Mouse (Mus musculus) heart, embryonic 15.5 days (tissue): ENCODE data around the gene Ptbp3. TPM values are rescaled to one million over a fixed set of nuclear protein-coding genes. Genes with fewer than 3 reads are reported as not detected.

Source experiments
- ATAC-seq: fragments of 200-750 bp; cut with Nextera tagmentation; replicated peaks from 2 replicates; pipeline ENCODE4 v1.8.0; 2017; ENCODE audit warnings: low read depth, moderate TSS enrichment; ENCODE audit not compliant: insufficient number of reproducible peaks, insufficient read depth, low FRiP score
- H3K27ac ChIP-seq: fragments of 300-500 bp; sonication (generic); 2 replicates; pipeline ENCODE4 v1.5.1; 2015; ENCODE audit warnings: mild to moderate bottlenecking, inconsistent platforms
- H3K27me3 ChIP-seq: fragments of 300-500 bp; sonication (generic); 2 replicates; pipeline ENCODE4 v1.6.1; 2015; ENCODE audit warnings: inconsistent platforms
- H3K36me3 ChIP-seq: fragments of 300-500 bp; sonication (generic); 2 replicates; pipeline ENCODE4 v1.6.1; 2015; ENCODE audit warnings: mild to moderate bottlenecking, inconsistent platforms
- H3K4me1 ChIP-seq: fragments of 300-500 bp; sonication (generic); replicated peaks from 2 replicates; pipeline ENCODE4 v1.6.1; 2015; ENCODE audit warnings: inconsistent platforms
- H3K4me2 ChIP-seq: fragments of 300-500 bp; sonication (generic); 2 replicates; pipeline ENCODE4 v1.6.1; 2015; ENCODE audit warnings: inconsistent platforms, mild to moderate bottlenecking, moderate library complexity
- H3K4me3 ChIP-seq: fragments of 300-500 bp; sonication (generic); 2 replicates; pipeline ENCODE4 v1.5.1; 2015; ENCODE audit warnings: mild to moderate bottlenecking, inconsistent platforms
- H3K9ac ChIP-seq: fragments of 300-500 bp; sonication (generic); 2 replicates; pipeline ENCODE4 v1.6.1; 2015; ENCODE audit warnings: mild to moderate bottlenecking, inconsistent platforms
- H3K9me3 ChIP-seq: fragments of 300-500 bp; sonication (generic); replicated peaks from 2 replicates; pipeline ENCODE4 v1.6.1; 2016; ENCODE audit warnings: inconsistent platforms
- WGBS: fragments of 180-500 bp; shearing (Covaris S2); methylation state at CpG from one replicate; pipeline ENCODE4 v1.1.7; 2015; ENCODE audit warnings: mixed read lengths; 5-methylcytosine and 5-hydroxymethylcytosine counted together
- polyA plus RNA-seq: library from polyadenylated mRNA; unstranded; fragments of >200 nt; fragmentation: Nextera tagmentation; extraction: Ambion mirVana; gene quantifications from 2 replicates; pipeline ENCODE4 v1.2.1, GENCODE M21; 2015

Ptbp3 gene
- polyA plus RNA-seq, result 24.0 and 32.8 TPM in 2 replicates

DNA sequence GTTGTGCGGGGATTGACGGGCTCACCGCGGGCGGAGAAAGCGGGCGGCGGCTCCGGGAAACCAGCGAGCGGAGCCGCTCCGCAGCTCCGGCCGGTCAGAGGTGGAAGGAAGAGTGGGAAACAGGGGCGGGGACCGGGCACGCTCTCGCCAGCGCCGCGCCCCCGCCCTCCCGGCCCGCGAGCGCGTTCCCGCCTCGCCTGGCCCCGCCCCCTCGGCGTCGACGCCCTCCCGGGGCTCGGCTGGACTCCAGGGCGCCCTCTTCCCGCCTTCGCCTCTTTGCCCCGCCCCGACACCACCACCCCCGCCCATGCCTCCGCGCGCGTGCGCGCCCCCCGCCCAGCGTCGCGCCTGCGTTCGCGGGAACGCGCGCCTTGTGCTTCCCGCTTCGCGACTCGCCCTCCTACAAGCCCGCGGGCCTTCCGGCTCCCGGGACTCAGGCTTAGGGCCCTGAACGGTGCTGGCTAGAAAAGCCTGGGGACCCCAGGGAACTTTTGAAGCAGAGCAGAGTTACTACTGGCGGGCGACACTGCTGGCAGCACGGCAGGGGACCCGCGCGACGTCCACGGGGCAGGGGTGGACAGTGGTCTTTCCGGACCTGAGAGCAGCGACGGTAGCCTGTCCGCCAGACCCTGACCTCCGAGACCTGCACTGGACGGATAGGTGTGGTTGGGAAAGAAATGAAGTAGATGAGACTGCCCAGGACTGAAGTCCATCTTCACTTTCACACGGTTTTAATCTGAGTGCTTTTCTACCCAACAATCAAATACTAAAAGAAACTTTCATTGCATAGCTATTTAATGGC lies at the start of gene Ptbp3:
TSS of gene Ptbp3 (minus strand) at position 190 of the 802 bp plus-strand sequence.
- H3K9ac ChIP-seq, result peak within 1 kb of the TSS; percentile 88
- H3K4me2 ChIP-seq, result peak within 1 kb of the TSS; percentile 93
- peaks cover 16% of the 10 kb centered on the region for H3K4me1 ChIP-seq
- H3K27me3 ChIP-seq, result no peaks in the 10 kb centered on the region
- H3K36me3 ChIP-seq, result no peaks in the 10 kb centered on the region
- H3K27ac ChIP-seq, result peak within 1 kb of the TSS; percentile 94
- peak within 1 kb of the TSS; percentile 74 for H3K4me3 ChIP-seq
- under 1% methylated on average over 59 of the region's 83 CpGs for WGBS
- no peaks in the 10 kb centered on the region for H3K9me3 ChIP-seq
- peak; percentile 93 for ATAC-seq

DNA sequence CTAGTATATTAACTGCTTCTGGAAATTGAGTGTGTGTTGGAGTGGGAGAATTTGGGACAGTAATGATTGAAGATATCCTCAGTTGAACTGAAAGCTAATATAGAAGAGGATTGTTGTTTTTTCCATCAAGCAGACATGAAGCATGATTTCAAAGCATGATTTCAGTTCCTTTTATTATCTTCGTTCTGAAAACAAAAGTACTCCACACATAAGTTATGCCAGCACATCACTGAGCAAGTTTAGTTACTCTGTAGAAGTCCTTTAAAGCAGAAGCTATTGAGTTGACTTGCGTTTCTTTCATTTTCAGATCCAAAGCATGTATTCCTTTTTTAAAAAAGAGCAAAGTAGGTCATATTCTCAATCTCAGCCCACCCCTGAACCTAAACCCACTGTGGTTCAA lies 47.4 kb upstream of the Ptbp3 start:
- peaks cover 13% of the 10 kb centered on the region; the same call in 1 of the 2 replicates for H3K36me3 ChIP-seq
- WGBS, result 72% methylated on average over 2 of the region's 2 CpGs

GRCm38 (mm10) chr4:59594614-59595013 lies 45.5 kb upstream of the Ptbp3 start:
- Histone ChIP-seq H3K9ac (no peak overlapping the region), H3K27me3 (no peaks in the 10 kb centered on the region), H3K4me2 (no peak overlapping the region), H3K4me3 (no peak overlapping the region), H3K27ac (no peak overlapping the region), H3K4me1 (no peaks in the 10 kb centered on the region), H3K36me3 (peaks cover 13% of the 10 kb centered on the region; the same call in 1 of the 2 replicates), H3K9me3 (no peaks in the 10 kb centered on the region)
- 65% methylated on average over 2 of the region's 2 CpGs for WGBS
- ATAC-seq, result no peak

More for the DNA sequence above, 47.4 kb upstream of the Ptbp3 start:
- H3K4me1 ChIP-seq, result no peaks in the 10 kb centered on the region
- no peak overlapping the region for H3K4me3 ChIP-seq
- no peak overlapping the region for H3K9ac ChIP-seq
- no peak overlapping the region for H3K27ac ChIP-seq
- H3K9me3 ChIP-seq, result no peaks in the 10 kb centered on the region
- H3K27me3 ChIP-seq, result no peaks in the 10 kb centered on the region
- no peak for ATAC-seq
- H3K4me2 ChIP-seq, result no peak overlapping the region

DNA sequence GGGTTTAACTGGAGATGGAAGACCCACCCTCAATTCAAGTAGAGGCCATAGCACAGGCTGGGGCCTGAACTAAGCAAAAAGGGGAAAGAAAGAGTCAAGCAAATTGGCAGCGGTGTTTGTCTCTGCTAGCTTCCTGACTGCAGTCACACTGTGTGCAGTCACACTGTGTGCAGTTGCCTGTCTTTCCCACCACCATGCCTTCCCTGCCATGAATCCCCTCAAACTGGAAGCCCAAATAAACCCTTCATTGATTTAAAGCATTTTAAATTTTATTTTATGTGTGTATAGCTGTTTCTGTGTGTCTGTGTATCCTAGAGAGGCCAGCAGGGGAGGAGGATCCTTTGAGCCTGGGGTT lies 38.7 kb upstream of the Ptbp3 start:
- ATAC-seq, result no peak
- Histone ChIP-seq H3K36me3 (no peaks in the 10 kb centered on the region), H3K4me1 (peaks cover 6% of the 10 kb centered on the region), H3K27me3 (no peaks in the 10 kb centered on the region), H3K9me3 (no peaks in the 10 kb centered on the region), H3K4me2 (no peak overlapping the region), H3K9ac (no peak overlapping the region), H3K27ac (no peak overlapping the region), H3K4me3 (no peak overlapping the region)
- 100% methylated on average over 1 of the region's 1 CpGs for WGBS

- Histone ChIP-seq H3K27ac (no peak overlapping the region), H3K27me3 (no peaks in the 10 kb centered on the region), H3K9me3 (no peaks in the 10 kb centered on the region), H3K9ac (no peak overlapping the region), H3K4me3 (no peak overlapping the region), H3K36me3 (no peaks in the 10 kb centered on the region), H3K4me1 (peaks cover 9% of the 10 kb centered on the region), H3K4me2 (no peak overlapping the region)
- 69% methylated on average over 2 of the region's 2 CpGs for WGBS
- ATAC-seq, result no peak
Observed at GRCm38 (mm10) chr4:59587215-59587871, 38.2 kb upstream of the Ptbp3 start.

GRCm38 (mm10) chr4:59585097-59585496 lies 35.9 kb upstream of the Ptbp3 start:
- no peak for ATAC-seq
- Histone ChIP-seq H3K36me3 (no peaks in the 10 kb centered on the region), H3K9ac (no peak overlapping the region), H3K9me3 (no peaks in the 10 kb centered on the region), H3K4me2 (peak overlapping the region; percentile 34; the same call in 1 of the 2 replicates), H3K27ac (peak overlapping the region; percentile 52; the same call in 1 of the 2 replicates), H3K27me3 (no peaks in the 10 kb centered on the region), H3K4me1 (peaks cover 17% of the 10 kb centered on the region), H3K4me3 (no peak overlapping the region)
- 63% methylated on average over 5 of the region's 5 CpGs for WGBS

DNA sequence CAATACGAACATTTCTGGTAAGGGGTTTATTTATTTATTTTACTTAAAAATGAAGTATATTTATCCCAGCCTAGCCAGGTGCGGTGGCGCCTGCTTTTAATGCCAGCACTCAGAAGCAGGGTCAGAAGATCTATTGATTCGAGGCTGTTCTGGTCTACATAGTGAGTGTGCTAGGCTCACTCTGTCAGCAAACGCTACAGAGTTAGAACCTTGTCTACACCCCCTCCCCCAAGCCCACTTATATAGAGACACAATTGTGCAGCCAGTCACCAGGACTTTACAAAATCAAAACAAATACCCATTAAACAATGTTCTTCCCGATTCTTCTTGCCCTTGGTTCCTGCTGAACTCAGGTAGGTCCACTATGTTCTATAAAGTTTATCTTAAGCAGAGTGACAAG lies 33.0 kb upstream of the Ptbp3 start:
- Histone ChIP-seq H3K4me2 (peak overlapping the region; percentile 90), H3K27me3 (no peaks in the 10 kb centered on the region), H3K4me1 (peaks cover 19% of the 10 kb centered on the region), H3K9ac (peak overlapping the region; percentile 69), H3K36me3 (no peaks in the 10 kb centered on the region), H3K27ac (peak overlapping the region; percentile 97; the same call in 1 of the 2 replicates), H3K9me3 (no peaks in the 10 kb centered on the region), H3K4me3 (peak overlapping the region; percentile 79)
- WGBS, result 30% methylated on average over 6 of the region's 6 CpGs
- no peak for ATAC-seq

DNA sequence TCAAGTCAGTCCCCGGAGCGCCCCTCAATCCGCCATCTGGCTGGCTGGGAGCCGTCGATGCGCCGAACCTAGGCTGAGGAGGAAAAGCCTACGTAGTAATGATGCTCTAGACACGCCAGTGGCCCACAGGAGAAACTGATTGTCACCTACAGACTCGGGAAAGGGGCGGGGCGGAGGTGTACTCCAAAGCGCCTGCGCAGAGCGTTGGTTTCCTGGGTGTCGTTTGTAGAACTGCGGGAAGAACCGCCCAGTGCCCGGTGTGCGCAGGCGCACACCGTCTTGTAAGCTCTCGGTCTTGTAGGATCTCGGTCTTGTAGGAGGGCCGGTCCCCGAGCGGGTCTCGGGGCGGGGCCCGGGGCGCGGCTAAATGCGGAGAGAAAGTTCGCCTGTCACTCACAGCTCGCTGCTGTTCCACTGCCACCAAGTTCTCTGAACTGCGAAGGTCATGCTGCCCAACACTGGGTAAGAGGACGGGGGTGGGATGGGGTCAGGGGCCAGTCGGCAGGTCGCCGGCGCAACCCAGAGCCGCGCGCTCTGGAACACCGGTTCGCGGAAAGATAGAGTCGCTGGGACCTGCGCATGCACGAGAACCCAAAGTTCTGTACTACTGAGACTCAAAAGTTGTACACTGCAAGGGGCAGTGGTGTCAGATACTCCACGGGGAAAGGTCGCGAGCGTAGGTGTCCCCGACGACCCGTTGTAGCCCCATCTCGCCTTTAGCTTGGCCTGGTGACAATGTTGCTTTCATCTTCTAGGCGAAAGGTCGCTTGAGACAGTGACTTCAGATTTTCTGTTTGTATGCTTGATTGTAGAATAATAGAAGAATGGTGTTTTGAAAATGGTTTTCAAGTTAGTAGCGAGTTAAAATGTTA lies 32.4 kb upstream of the Ptbp3 start, which contains the start of gene Hsdl2:
TSS of gene Hsdl2 (plus strand) at position 250 of the 872 bp plus-strand sequence.
- Histone ChIP-seq H3K4me2 (peak within 1 kb of the TSS; percentile 90), H3K4me1 (peaks cover 19% of the 10 kb centered on the region), H3K4me3 (peak within 1 kb of the TSS; percentile 79), H3K27ac (peak within 1 kb of the TSS; percentile 97), H3K9me3 (no peaks in the 10 kb centered on the region), H3K27me3 (no peaks in the 10 kb centered on the region), H3K36me3 (no peaks in the 10 kb centered on the region), H3K9ac (peak within 1 kb of the TSS; percentile 79)
- ATAC-seq, result peak; percentile 96
- 1% methylated on average over 61 of the region's 61 CpGs for WGBS

GRCm38 (mm10) chr4:59580495-59581281 lies 31.5 kb upstream of the Ptbp3 start:
- Histone ChIP-seq H3K27ac (peak overlapping the region; percentile 97), H3K9me3 (no peaks in the 10 kb centered on the region), H3K4me3 (peak overlapping the region; percentile 79), H3K9ac (peak overlapping the region; percentile 79), H3K36me3 (no peaks in the 10 kb centered on the region), H3K4me2 (peak overlapping the region; percentile 90), H3K27me3 (no peaks in the 10 kb centered on the region), H3K4me1 (peaks cover 19% of the 10 kb centered on the region)
- peak; percentile 40 for ATAC-seq
- WGBS, result under 1% methylated on average over 23 of the region's 23 CpGs

- Histone ChIP-seq H3K9me3 (no peaks in the 10 kb centered on the region), H3K4me2 (no peak overlapping the region), H3K27me3 (no peaks in the 10 kb centered on the region), H3K9ac (no peak overlapping the region), H3K27ac (no peak overlapping the region), H3K36me3 (no peaks in the 10 kb centered on the region), H3K4me3 (no peak overlapping the region), H3K4me1 (peaks cover 4% of the 10 kb centered on the region)
- no peak for ATAC-seq
- 78% methylated on average over 11 of the region's 11 CpGs for WGBS
Observed at GRCm38 (mm10) chr4:59575184-59575958, 26.2 kb upstream of the Ptbp3 start.
